ENCODE assay signal across 8 mouse cellular contexts in the genomic region with DNA sequence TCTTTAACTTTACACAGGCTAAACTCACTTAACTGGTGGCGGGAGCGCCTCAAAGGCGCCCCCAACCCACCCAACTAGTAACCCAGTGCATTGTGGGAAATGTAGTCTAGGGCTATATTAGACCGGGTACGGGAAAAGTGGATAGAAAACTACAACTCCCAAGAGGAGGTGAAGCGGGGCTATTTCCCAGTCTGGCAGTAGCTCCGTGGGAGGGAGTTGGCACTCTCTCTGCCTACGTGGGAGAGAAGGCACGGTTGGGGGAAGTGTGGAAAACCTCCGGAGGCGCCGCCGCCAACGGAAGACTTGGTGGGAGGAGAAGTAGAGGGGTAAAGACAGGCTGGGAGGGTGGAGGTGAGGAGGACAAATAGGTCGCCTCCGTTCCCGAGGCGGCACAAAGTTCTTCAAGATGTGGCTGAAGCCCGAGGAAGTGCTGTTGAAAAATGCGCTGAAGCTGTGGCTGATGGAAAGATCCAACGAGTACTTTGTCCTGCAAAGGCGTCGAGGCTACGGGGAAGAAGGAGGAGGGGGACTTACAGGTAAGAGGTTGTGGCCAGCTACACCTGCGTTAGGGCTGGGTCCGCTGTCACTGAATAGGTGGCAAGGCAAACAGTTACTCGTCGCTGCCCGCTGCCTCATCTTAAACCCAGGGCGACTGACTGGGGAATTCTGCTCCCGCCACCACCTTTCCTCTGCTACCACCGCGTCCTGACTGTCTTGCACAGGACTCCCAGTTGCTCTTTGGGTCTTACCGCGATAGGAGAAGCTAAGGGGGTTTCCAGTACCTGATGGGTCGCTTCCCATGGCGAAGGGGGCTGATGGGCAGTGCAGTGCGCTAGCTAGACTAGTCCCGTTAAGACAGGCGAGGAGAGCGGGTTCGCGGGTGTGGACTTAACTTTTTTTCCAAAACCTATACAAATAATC. TPM values are rescaled to one million over a fixed set of nuclear protein-coding genes. Genes with fewer than 3 reads are reported as not detected.
DNase-seq lines count a peak whose midpoint lies in the region; ATAC-seq lines count a peak whose summit lies in the region.

A gene (plus strand): TSS at position 222 of the 921 bp plus-strand sequence.

- peak; percentile 100 for ATAC-seq in hindbrain, embryonic 16.5 days

- no peaks in the 10 kb centered on the region for H3K79me2 ChIP-seq in macrophage (ENCODE audit: inconsistent target)

- no peaks in the 10 kb centered on the region for H3K4me1 ChIP-seq in hindbrain, embryonic 16.5 days (ENCODE audit: control insufficient read depth, insufficient read depth, low read depth, low read length)

- peak within 1 kb of the TSS; percentile 55 for H3K9ac ChIP-seq in hindbrain, embryonic 16.5 days (ENCODE audit: low read depth, low read length)

- H3K4me2 ChIP-seq in hindbrain, embryonic 16.5 days (ENCODE audit: low read length): peak within 1 kb of the TSS; percentile 81

- no peak within 1 kb of the TSS for H3K27ac ChIP-seq in hindbrain, embryonic 16.5 days (ENCODE audit: low read depth, low read length)
- no peak within 1 kb of the TSS for H3K27ac ChIP-seq in macrophage

- H3K36me3 ChIP-seq in hindbrain, embryonic 16.5 days (ENCODE audit: control insufficient read depth, insufficient read depth, low read length): no peaks in the 10 kb centered on the region
- no peaks in the 10 kb centered on the region for H3K36me3 ChIP-seq in macrophage (ENCODE audit: inconsistent target)

- peak within 1 kb of the TSS; percentile 57 for H3K4me3 ChIP-seq in hindbrain, embryonic 16.5 days (ENCODE audit: low read length)
- H3K4me3 ChIP-seq in macrophage (ENCODE audit: inconsistent target): peak within 1 kb of the TSS; percentile 70

- H3K27me3 ChIP-seq in hindbrain, embryonic 16.5 days (replicated peaks; ENCODE audit: control insufficient read depth, insufficient read depth, low read length): peaks cover 2% of the 10 kb centered on the region; the same call in 1 of the 2 replicates

- peak; percentile 92 for DNase-seq in R1 (ENCODE audit: low read depth, low spot score)
- DNase-seq in cerebellum, postnatal 36 days: peak; percentile 69 to 76
- peak; percentile 90 for DNase-seq in gastrocnemius, adult 18-20 months (ENCODE audit: low spot score)
- DNase-seq in left cerebral cortex, adult 18-20 months (ENCODE audit: low spot score in 2 of 2): peak; percentile 66 to 67
- peak; percentile 80 for DNase-seq in right cerebral cortex, adult 18-20 months
- DNase-seq in urinary bladder, postnatal 10 days (ENCODE audit: low spot score): peak; percentile 20

- 15% methylated on average over 40 of the region's 43 CpGs for WGBS in hindbrain, embryonic 16.5 days
- 14% methylated on average over 35 of the region's 43 CpGs for WGBS in macrophage (ENCODE audit: missing documents)

- no peaks in the 10 kb centered on the region for H3K9me3 ChIP-seq in hindbrain, embryonic 16.5 days (ENCODE audit: control insufficient read depth, low read length)

RNA-seq across cellular contexts. Expression of the gene that starts here (rescaled TPM):
- 1 to 10 TPM; 4.1 to 6.3 TPM for total RNA-seq in gastrocnemius, adult 18-20 months (2021)
- polyA plus RNA-seq in hindbrain, embryonic 16.5 days (2015; fragmentation: Nextera tagmentation; extraction: Ambion mirVana): 0.43 and 0.55 TPM in 2 replicates
- total RNA-seq in left cerebral cortex, adult 18-20 months (2021): 1 to 10 TPM; 3.5 to 4.7 TPM
- total RNA-seq in macrophage (2018; cell fraction: chromatin; rRNA removed): 1 to 10 TPM in 22 of 26 experiments, under 1 TPM in 4; 0.67 to 8.1 (median 4.7) TPM
- total RNA-seq in macrophage (2018; cell fraction: cytosol; rRNA removed): 1 to 10 TPM; 2.7 to 6.0 (median 4.3) TPM
- 1 to 10 TPM; 1.6 to 9.8 (median 4.5) TPM for total RNA-seq in macrophage (2018; cell fraction: nucleus; rRNA removed)
- polyA plus RNA-seq in macrophage (2018): 3.5 to 5.1 TPM (median 3.6 TPM) in 3 replicates

Comparison
In these comparisons a context has a peak if more than half of its experiments do, and no peak if none do; other contexts are left out.
1. Peak in ATAC-seq, H3K4me3 ChIP-seq, H3K9ac ChIP-seq and H3K4me2 ChIP-seq in hindbrain, embryonic 16.5 days; RNA of the gene not detected or under 1 TPM.
2. DNase-seq: peak in every context shown above with its lines; median percentile 92 in R1; 90 in gastrocnemius, adult 18-20 months; 80 in right cerebral cortex, adult 18-20 months; 72 in cerebellum, postnatal 36 days; 66 in left cerebral cortex, adult 18-20 months; 20 in urinary bladder, postnatal 10 days.